Mouse (Mus musculus): ENCODE results near the gene Hcrt. TPM values are rescaled to one million over a fixed set of nuclear protein-coding genes. Genes with fewer than 3 reads are reported as not detected.
"Not testable (repeated sequence)": the region's sequence is repeated elsewhere in the genome, so short reads cannot be mapped to it uniquely, and the experiment has no call there.

The Hcrt gene
- not detected for polyA plus RNA-seq (2017; shearing (Covaris generic))

DNA sequence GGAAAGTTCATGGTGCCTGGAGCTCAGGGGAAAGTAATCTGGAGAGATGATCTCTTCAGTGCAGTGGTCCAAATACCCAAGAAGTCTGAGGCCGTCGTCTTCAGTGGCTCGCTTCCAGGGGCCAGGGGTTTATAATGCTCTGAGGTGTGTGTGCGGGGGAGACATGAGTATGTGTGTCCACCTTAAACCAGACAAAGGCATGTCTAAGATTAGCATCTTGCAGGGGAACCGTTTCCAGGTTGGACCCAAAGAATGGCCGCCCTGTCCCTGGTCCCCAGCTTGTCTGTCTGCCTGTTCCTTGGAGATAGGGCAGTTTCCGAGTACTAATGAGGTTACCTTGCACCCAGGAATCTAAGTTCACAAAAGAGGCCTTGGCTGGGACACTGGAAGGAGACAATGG lies at the start of gene Hcrt:
Hcrt (minus strand) TSS at position 101 of the 400 bp plus-strand sequence.
- ATAC-seq: no peak

DNA sequence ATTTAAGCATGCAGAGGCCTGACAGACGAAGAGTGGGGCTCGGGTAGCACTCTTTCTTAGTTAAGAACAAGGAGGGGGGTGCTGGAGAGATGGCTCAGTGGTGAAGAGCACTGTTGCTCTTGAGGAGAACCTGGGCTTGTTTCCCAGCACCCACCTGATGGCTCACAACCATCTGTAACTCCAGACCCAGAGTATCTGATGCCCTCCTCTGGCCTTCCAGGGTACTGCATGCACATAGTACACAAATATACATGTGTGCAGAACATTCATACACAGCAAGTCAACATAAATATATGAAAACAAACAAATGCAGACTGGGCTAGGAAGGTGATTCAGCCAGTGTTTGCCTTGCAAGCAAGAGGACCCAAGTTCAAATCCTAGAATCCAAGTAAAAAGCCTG lies 48.4 kb upstream of the Hcrt start:
- no peak for ATAC-seq

DNA sequence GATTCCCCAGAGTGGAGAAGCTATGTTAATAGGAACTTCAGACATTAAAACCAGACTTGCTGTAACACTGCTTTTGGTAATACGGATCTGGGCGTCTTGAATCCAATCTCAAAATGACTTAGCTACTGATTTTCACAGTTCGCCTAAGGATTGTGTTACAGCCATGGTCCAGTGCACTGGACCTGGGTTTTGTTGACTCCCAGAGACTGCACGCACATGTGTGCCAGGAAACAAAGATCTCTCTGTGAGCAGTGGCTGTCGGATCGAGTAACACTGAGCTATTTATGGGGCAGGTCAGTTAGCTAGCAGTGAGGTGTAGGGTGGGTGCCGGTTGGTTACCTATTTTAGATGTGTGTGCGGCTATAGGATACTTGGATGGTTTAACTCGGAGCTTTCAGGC lies 47.8 kb upstream of the Hcrt start:
- ATAC-seq: no peak

- no peak for ATAC-seq
Measured at GRCm38 (mm10) chr11:100806380-100807305, 43.9 kb upstream of the Hcrt start.

DNA sequence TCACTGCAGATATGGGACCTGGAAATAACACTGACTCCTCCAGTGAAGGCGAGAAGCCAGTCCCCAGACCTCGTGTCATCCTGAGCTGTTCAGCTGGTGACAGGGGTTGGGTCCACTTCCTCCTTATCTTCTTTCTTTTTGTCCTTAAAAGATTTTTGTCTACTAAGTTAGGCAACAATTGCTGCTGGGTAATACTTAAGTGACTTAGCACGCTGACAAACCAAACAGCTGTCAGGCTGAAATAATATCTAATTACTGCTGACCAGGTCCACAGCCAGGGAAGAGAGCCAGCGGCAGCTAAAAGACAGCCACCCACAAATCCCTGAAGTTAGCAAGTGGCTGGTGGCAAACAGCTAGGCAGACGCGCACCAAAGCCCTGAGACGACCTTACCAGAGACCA lies 42.8 kb upstream of the Hcrt start:
- no peak for ATAC-seq

DNA sequence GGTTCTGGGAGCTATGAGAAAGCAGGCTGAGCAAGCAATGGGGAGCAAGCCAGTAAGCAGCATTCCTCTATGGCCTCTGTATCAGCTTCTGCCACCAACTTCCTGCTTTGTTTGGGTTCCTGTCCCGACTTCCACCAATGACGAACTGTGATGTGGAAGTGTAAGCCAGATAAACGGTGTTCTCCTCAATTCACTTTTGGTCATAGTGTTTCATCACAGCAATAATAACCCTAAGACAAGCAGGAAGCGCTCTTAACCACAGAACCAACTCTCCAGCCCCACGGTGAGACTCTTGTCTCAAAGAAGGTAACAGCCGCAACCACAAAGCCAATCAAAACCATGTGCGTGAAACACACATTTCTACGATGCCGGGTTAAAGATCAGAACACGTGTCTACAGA lies 41.7 kb upstream of the Hcrt start:
- peak; percentile 90 for ATAC-seq

DNA sequence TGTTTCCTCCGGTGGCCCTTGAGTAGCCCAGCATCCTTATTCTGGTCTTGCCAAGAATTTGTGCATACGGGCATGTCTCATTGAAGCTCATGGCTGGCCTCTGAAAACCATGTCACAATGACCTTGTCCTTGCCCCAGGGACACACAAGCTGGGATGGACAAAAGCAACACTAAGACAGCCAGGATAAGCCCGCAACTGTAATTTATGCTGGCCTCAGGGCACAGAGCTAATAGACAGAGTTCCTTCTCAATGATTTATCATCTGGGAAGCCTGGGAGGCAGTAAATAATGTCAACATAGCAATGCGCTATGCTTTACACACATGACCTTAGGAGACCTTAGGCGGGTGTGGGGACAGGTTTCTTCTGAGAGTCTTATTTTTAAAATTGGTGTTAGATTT lies 36.7 kb upstream of the Hcrt start:
- ATAC-seq: no peak

- ATAC-seq: no peak
Measured at GRCm38 (mm10) chr11:100796585-100796984, 33.9 kb upstream of the Hcrt start.

- no peak for ATAC-seq
Measured at GRCm38 (mm10) chr11:100795386-100795785, 32.7 kb upstream of the Hcrt start.

GRCm38 (mm10) chr11:100791457-100792049 lies 28.8 kb upstream of the Hcrt start:
- no peak for ATAC-seq

DNA sequence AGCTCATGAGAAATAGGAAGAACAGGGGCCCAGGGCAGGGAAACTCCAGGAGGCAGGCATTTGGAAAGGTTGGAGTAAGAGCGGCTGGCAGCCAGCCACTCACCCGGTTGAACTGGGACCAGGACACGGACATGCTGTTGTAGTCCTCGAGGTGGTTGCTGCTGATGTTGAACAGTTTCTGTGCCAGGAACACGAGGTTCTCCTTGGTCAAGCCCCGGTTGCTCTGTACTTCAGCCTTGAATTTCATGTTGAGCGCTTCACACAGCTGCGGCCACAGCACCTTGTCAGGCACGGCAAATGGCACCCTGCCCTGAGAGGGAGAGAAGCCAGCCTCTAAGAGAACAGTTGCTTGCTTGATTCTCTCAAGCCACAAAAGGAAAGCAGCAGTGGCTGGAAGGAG lies 27.9 kb upstream of the Hcrt start:
- ATAC-seq: not testable (repeated sequence)

- no peak for ATAC-seq
Measured at GRCm38 (mm10) chr11:100789702-100790101, 27.0 kb upstream of the Hcrt start.

- no peak for ATAC-seq
Measured at GRCm38 (mm10) chr11:100785774-100786173, 23.0 kb upstream of the Hcrt start.

DNA sequence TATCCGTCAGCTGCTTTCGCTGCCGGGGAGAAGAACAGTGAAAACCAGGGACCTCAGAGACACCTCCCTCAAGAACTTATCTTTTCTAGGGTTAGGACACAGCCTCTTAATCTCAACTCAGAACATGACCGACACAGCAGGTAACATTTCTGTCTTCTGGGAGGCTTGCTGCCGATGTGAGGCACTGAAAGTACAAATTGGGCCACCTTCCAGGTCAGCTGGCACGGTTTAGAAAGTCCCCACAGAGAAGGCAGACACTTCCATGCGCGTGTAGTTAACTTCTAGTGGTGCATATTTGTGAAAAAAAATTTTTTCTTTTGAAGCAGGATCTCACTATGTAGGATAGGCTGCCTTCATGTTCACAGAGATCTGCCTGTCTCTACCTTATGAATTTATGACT lies 21.6 kb upstream of the Hcrt start:
- ATAC-seq: no peak

DNA sequence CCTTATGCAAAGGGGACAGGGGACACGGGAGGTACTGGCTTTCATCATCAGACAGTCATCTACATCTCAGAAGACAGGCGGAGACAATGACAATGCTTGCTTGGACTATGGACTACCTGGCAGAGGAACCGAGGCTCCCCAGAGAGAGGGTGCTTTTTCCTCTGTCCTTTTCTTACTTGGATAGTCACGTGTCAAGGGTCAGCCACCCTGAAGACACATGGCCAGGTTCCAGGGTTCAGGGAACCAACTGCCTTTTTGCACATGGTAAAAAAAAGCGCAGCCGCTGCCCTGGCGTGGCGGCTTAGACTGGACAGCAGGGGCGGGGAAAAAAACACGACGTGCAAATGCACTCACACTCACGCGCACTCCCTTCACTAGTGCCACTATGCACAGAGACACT lies 19.8 kb upstream of the Hcrt start:
- ATAC-seq: no peak

- no peak for ATAC-seq
Measured at GRCm38 (mm10) chr11:100781763-100782475, 19.2 kb upstream of the Hcrt start.

DNA sequence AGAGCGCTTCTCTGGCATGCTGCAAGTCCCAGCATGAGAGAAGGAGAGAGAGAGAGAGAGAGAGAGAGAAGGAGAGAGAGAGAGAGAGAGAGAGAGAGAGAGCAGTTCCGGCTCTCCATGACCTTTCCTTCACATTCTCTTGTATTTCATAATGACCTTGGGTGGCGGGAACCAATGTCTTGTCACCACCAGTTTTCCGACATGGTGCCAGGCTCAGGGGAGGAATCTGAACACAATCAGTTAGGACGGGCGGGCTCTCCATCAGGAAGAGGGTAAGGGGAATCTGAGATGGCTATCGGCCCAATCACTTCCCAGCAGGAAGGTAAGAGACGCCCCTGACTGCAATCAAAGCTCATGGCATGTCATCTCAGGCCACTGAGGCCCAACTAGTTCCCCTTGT lies 17.5 kb upstream of the Hcrt start:
- ATAC-seq: no peak

GRCm38 (mm10) chr11:100778069-100778468 lies 15.3 kb upstream of the Hcrt start:
- no peak for ATAC-seq

DNA sequence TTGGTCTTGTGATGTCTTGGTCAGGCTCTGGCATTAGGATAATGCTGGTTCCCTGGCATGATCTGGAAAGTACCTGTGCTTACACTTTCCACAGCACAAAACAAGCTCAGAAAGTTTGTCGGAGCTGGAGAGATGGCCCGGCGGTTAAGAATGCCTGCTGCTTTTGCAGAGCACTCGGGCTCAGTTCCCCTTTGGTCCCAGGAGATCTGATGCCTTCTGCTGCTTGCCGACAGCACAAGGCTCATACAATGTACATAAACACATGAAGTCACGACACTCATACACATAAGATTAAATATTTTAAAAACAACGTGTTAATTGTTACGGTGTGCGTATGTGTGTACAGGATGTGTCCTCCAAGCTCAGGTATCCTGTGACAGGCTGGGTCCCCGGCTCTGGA lies 13.2 kb upstream of the Hcrt start:
- ATAC-seq: no peak

DNA sequence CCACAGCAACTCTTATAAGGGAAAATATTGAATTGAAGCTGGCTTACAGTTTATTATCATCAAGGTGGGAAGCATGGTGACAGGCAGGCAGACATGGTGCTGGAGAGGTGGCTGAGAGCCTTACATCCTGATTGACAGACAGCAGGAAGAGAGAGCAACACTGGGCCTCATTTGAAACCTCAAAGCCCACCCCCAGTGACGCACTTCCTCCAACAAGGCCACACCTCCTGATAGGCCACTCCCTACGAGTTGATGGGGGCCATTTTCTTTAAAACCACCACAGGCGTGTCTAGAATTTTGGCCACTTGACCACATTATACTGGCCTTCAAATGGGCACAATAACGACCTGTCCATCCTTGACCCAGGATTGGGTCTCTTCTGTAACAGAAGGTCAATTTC lies 11.5 kb upstream of the Hcrt start:
- ATAC-seq: no peak

GRCm38 (mm10) chr11:100770646-100771408 lies 8.1 kb upstream of the Hcrt start, which contains the start of gene Ghdc:
Gene Ghdc, minus strand, starts transcription at chr11:100770957.
- peak; percentile 98 for ATAC-seq

GRCm38 (mm10) chr11:100769980-100770379 lies 7.2 kb upstream of the Hcrt start:
- ATAC-seq: no peak

DNA sequence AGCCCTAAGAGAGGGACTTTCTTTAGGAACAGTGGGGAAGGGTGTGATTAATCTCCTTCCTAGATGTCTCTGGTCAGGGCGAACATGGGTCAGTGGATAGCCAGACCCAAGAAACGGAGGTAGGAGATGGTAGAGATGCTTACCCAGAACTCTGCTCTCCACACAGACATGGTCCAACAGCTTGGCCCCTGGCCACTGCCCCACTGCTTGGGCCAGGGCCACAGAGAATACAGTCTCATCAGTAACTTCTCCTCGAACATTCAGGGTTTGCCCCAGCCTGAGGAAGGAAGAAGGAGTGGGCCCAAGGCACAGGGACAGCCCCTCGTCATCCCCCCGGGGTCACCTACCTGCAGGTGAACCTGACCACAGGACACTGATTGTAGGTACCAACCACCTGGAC lies 5.1 kb upstream of the Hcrt start:
- no peak for ATAC-seq
